Mouse (Mus musculus) ES-Bruce4 (cell line): ENCODE results near the gene Aknad1. TPM values are rescaled to one million over a fixed set of nuclear protein-coding genes. Genes with fewer than 3 reads are reported as not detected.

Source experiments
- H3K27ac ChIP-seq: 2 replicates; pipeline ENCODE4 v1.5.1; 2012; ENCODE audit warnings: low read length, inconsistent platforms; ENCODE audit not compliant: insufficient read depth
- H3K27me3 ChIP-seq: 2 replicates; pipeline ENCODE4 v1.6.1; 2012; ENCODE audit warnings: mild to moderate bottlenecking, low read length, inconsistent platforms; ENCODE audit not compliant: control insufficient read depth, poor library complexity, insufficient read depth, severe bottlenecking
- H3K36me3 ChIP-seq: 2 replicates; pipeline ENCODE4 v1.6.1; 2012; ENCODE audit warnings: inconsistent platforms, mild to moderate bottlenecking, low read length, moderate library complexity; ENCODE audit not compliant: control insufficient read depth, poor library complexity, insufficient read depth, severe bottlenecking
- H3K4me1 ChIP-seq: one replicate; pipeline ENCODE4 v1.8.1; 2011; ENCODE audit warnings: low read length; ENCODE audit not compliant: control insufficient read depth, insufficient read depth
- H3K4me3 ChIP-seq: 2 replicates; pipeline ENCODE4 v1.5.1; 2011; ENCODE audit warnings: low read depth, mild to moderate bottlenecking, low read length
- H3K9ac ChIP-seq: 2 replicates; pipeline ENCODE4 v1.6.1; 2012; ENCODE audit warnings: low read depth, mild to moderate bottlenecking, inconsistent platforms; ENCODE audit not compliant: poor library complexity, severe bottlenecking
- H3K9me3 ChIP-seq: replicated peaks from 2 replicates; pipeline ENCODE4 v1.6.1; 2012; ENCODE audit warnings: mild to moderate bottlenecking, low read length, inconsistent platforms; ENCODE audit not compliant: control insufficient read depth, poor library complexity, insufficient read depth, severe bottlenecking
- CTCF ChIP-seq: IDR thresholded peaks from one replicate; pipeline ENCODE4 v1.8.1; 2011; ENCODE audit warnings: low read depth, low read length
- EP300 ChIP-seq: IDR thresholded peaks from 2 replicates; pipeline ENCODE4 v1.6.1; 2011; ENCODE audit warnings: low read depth, low read length; ENCODE audit not compliant: insufficient read depth
- POLR2A ChIP-seq: IDR thresholded peaks from one replicate; pipeline ENCODE4 v1.8.1; 2011; ENCODE audit warnings: low read length; ENCODE audit not compliant: insufficient read depth
- polyA plus RNA-seq: library from polyadenylated mRNA; stranded (reverse); fragments of >200 nt; gene quantifications from 2 replicates; pipeline ENCODE4 v1.2.4, GENCODE M21; 2011; ENCODE audit warnings: low read depth; ENCODE audit not compliant: missing spikeins, insufficient read depth, insufficient read length

Aknad1 gene
- polyA plus RNA-seq, 1 experiment: not detected

GRCm38 (mm10) chr3:108702789-108703188, 36.7 kb upstream of the Aknad1 start:
- H3K4me3 ChIP-seq: no peak overlapping the region
- H3K4me1 ChIP-seq: no peaks in the 10 kb centered on the region
- H3K9ac ChIP-seq: no peak overlapping the region
- H3K27ac ChIP-seq: no peak overlapping the region
- H3K36me3 ChIP-seq: peaks cover 15% of the 10 kb centered on the region
- TF ChIP-seq EP300 (no peak), POLR2A (no peak), CTCF (no peak)
- no peaks in the 10 kb centered on the region for H3K27me3 ChIP-seq
- no peaks in the 10 kb centered on the region for H3K9me3 ChIP-seq

GRCm38 (mm10) chr3:108711296-108711695, 28.2 kb upstream of the Aknad1 start:
- H3K9ac ChIP-seq: no peak overlapping the region

GRCm38 (mm10) chr3:108713065-108713675, 26.3 kb upstream of the Aknad1 start:
- no peaks in the 10 kb centered on the region for H3K4me1 ChIP-seq
- no peak overlapping the region for H3K27ac ChIP-seq
- H3K36me3 ChIP-seq: no peaks in the 10 kb centered on the region
- no peak overlapping the region for H3K4me3 ChIP-seq
- H3K9ac ChIP-seq: no peak overlapping the region
- H3K27me3 ChIP-seq: no peaks in the 10 kb centered on the region
- TF ChIP-seq POLR2A (no peak), CTCF (no peak), EP300 (no peak)
- no peaks in the 10 kb centered on the region for H3K9me3 ChIP-seq

More at GRCm38 (mm10) chr3:108711296-108711695, 28.2 kb upstream of the Aknad1 start:
- Histone ChIP-seq H3K4me3 (no peak overlapping the region), H3K9me3 (no peaks in the 10 kb centered on the region), H3K4me1 (no peaks in the 10 kb centered on the region), H3K36me3 (no peaks in the 10 kb centered on the region), H3K27ac (no peak overlapping the region), H3K27me3 (no peaks in the 10 kb centered on the region)
- no peak for TF ChIP-seq EP300
- TF ChIP-seq CTCF: no peak
- TF ChIP-seq POLR2A: no peak

GRCm38 (mm10) chr3:108714837-108715236, 24.6 kb upstream of the Aknad1 start:
- no peaks in the 10 kb centered on the region for H3K27me3 ChIP-seq
- H3K36me3 ChIP-seq: no peaks in the 10 kb centered on the region
- H3K9me3 ChIP-seq: no peaks in the 10 kb centered on the region
- TF ChIP-seq POLR2A: no peak
- no peak for TF ChIP-seq EP300
- TF ChIP-seq CTCF: no peak
- H3K4me1 ChIP-seq: no peaks in the 10 kb centered on the region
- no peak overlapping the region for H3K27ac ChIP-seq
- no peak overlapping the region for H3K9ac ChIP-seq
- no peak overlapping the region for H3K4me3 ChIP-seq

- no peaks in the 10 kb centered on the region for H3K36me3 ChIP-seq
- no peak overlapping the region for H3K9ac ChIP-seq
- H3K27ac ChIP-seq: no peak overlapping the region
- H3K27me3 ChIP-seq: no peaks in the 10 kb centered on the region
- no peak for TF ChIP-seq CTCF
- TF ChIP-seq EP300: no peak
- TF ChIP-seq POLR2A: no peak
- no peaks in the 10 kb centered on the region for H3K9me3 ChIP-seq
- H3K4me3 ChIP-seq: no peak overlapping the region
- no peaks in the 10 kb centered on the region for H3K4me1 ChIP-seq
These were observed 21.5 kb upstream of the Aknad1 start for GRCm38 (mm10) chr3:108717896-108718502.

GRCm38 (mm10) chr3:108719357-108719756, 20.1 kb upstream of the Aknad1 start:
- Histone ChIP-seq H3K9ac (no peak overlapping the region), H3K4me3 (no peak overlapping the region), H3K36me3 (no peaks in the 10 kb centered on the region), H3K9me3 (no peaks in the 10 kb centered on the region), H3K27ac (no peak overlapping the region), H3K4me1 (no peaks in the 10 kb centered on the region), H3K27me3 (no peaks in the 10 kb centered on the region)
- TF ChIP-seq POLR2A (no peak), CTCF (no peak), EP300 (no peak)
